Mouse (Mus musculus) CH12.LX (cell line): ENCODE measurements around the gene Hoxb8. TPM values are rescaled to one million over a fixed set of nuclear protein-coding genes. Genes with fewer than 3 reads are reported as not detected.

Experiments
- DNase-seq: peaks from one replicate; pipeline ENCODE4 v3.0.0-alpha.2; 2013; ENCODE audit errors: extremely low read depth
- H3K27ac ChIP-seq: 2 replicates; pipeline ENCODE4 v1.5.1; 2012; ENCODE audit warnings: low read depth, mild to moderate bottlenecking, control low read depth, moderate library complexity; ENCODE audit not compliant: insufficient read depth
- H3K27me3 ChIP-seq: replicated peaks from 2 replicates; pipeline ENCODE3; 2012; ENCODE audit warnings: inconsistent platforms
- H3K36me3 ChIP-seq, 2 experiments: replicated peaks in 1 of 2; 2 replicates each; pipeline versions ENCODE3 to v1.6.1; 2012; ENCODE audit warnings: inconsistent platforms in 1 of 2, low read length in 1 of 2, mild to moderate bottlenecking in 1 of 2, mixed read lengths in 1 of 2, moderate library complexity in 1 of 2; ENCODE audit not compliant: control insufficient read depth in 1 of 2, insufficient read depth in 1 of 2
- H3K4me1 ChIP-seq, 2 experiments: 2 replicates each; pipeline ENCODE4 v1.6.1; 2012; ENCODE audit warnings: inconsistent platforms in 1 of 2, moderate library complexity in 1 of 2; ENCODE audit not compliant: insufficient read depth in 2 of 2, control insufficient read depth in 1 of 2
- H3K4me2 ChIP-seq: 2 replicates; pipeline ENCODE4 v1.6.1; 2012; ENCODE audit warnings: low read depth, mild to moderate bottlenecking, control low read depth; ENCODE audit not compliant: poor library complexity, insufficient read depth, severe bottlenecking
- H3K4me3 ChIP-seq, 3 experiments: fragments of 150-350 bp in 1 of 3; sonication (generic) in 1 of 3; replicated peaks in 1 of 3; 2 replicates each; pipeline versions ENCODE3 to v1.5.1; 2011 to 2012; ENCODE audit warnings: low read depth in 2 of 3, low read length in 2 of 3, mild to moderate bottlenecking in 2 of 3, moderate library complexity in 2 of 3, control low read depth in 1 of 3, improper control_type of control experiment in 1 of 3, inconsistent platforms in 1 of 3, mixed read lengths in 1 of 3; ENCODE audit not compliant: poor library complexity in 1 of 3
- H3K79me2 ChIP-seq: replicated peaks from 2 replicates; pipeline ENCODE4 v1.6.1; 2012; ENCODE audit warnings: mild to moderate bottlenecking, moderate library complexity; ENCODE audit not compliant: control insufficient read depth, poor library complexity, insufficient read depth, severe bottlenecking; ENCODE audit errors: extremely low read depth
- H3K9ac ChIP-seq: 2 replicates; pipeline ENCODE4 v1.6.1; 2012; ENCODE audit warnings: low read depth, mild to moderate bottlenecking, control low read depth, moderate library complexity; ENCODE audit not compliant: insufficient read depth
- H3K9me3 ChIP-seq: replicated peaks from 2 replicates; pipeline ENCODE3; 2012; ENCODE audit warnings: low read length, inconsistent platforms, mixed read lengths
- BHLHE40 ChIP-seq: IDR thresholded peaks from 2 replicates; pipeline ENCODE4 v1.6.1; 2011; ENCODE audit warnings: mild to moderate bottlenecking, low read depth, low read length, improper control_type of control experiment
- CHD1 ChIP-seq: IDR thresholded peaks from 2 replicates; pipeline ENCODE4 v1.6.1; 2012; ENCODE audit warnings: low read depth, low read length, improper control_type of control experiment, inconsistent platforms
- CTCF ChIP-seq, 2 experiments: IDR thresholded peaks in 1 of 2; conservative IDR thresholded peaks in 1 of 2; 2 replicates each; pipeline ENCODE4 v1.5.1; 2011 to 2012; ENCODE audit warnings: low read depth in 2 of 2, low read length in 2 of 2, improper control_type of control experiment in 1 of 2, inconsistent platforms in 1 of 2, mild to moderate bottlenecking in 1 of 2, moderate library complexity in 1 of 2
- E2F4 ChIP-seq: IDR thresholded peaks from 2 replicates; pipeline ENCODE4 v1.6.1; 2011; ENCODE audit warnings: low read depth, low read length, improper control_type of control experiment; ENCODE audit not compliant: insufficient replicate concordance
- ELF1 ChIP-seq: IDR thresholded peaks from 2 replicates; pipeline ENCODE4 v1.6.1; 2014; ENCODE audit warnings: low read depth, mild to moderate bottlenecking, inconsistent platforms, low read length, improper control_type of control experiment
- EP300 ChIP-seq: IDR thresholded peaks from 2 replicates; pipeline ENCODE4 v1.6.1; 2011; ENCODE audit warnings: low read length, improper control_type of control experiment
- GABPA ChIP-seq: IDR thresholded peaks from 2 replicates; pipeline ENCODE4 v1.6.1; 2012; ENCODE audit warnings: low read depth, low read length, improper control_type of control experiment, inconsistent platforms; ENCODE audit not compliant: insufficient replicate concordance
- IRF4 ChIP-seq: IDR thresholded peaks from 2 replicates; pipeline ENCODE4 v1.6.1; 2014; ENCODE audit warnings: low read depth, mild to moderate bottlenecking, inconsistent platforms, low read length, improper control_type of control experiment
- JUN ChIP-seq: IDR thresholded peaks from 2 replicates; pipeline ENCODE4 v1.6.1; 2011; ENCODE audit warnings: low read depth, mild to moderate bottlenecking, low read length, improper control_type of control experiment, moderate library complexity; ENCODE audit not compliant: insufficient read depth
- MAX ChIP-seq: IDR thresholded peaks from 2 replicates; pipeline ENCODE4 v1.6.1; 2011; ENCODE audit warnings: low read length, improper control_type of control experiment
- MAZ ChIP-seq: IDR thresholded peaks from 2 replicates; pipeline ENCODE4 v1.6.1; 2012; ENCODE audit warnings: low read depth, mild to moderate bottlenecking, inconsistent platforms, low read length, improper control_type of control experiment, moderate library complexity
- MXI1 ChIP-seq: IDR thresholded peaks from 2 replicates; pipeline ENCODE4 v1.6.1; 2011; ENCODE audit warnings: mild to moderate bottlenecking, low read depth, low read length, improper control_type of control experiment
- MYC ChIP-seq: IDR thresholded peaks from 2 replicates; pipeline ENCODE4 v1.6.1; 2011; ENCODE audit warnings: low read depth, mild to moderate bottlenecking, improper control_type of control experiment, low read length
- POLR2A ChIP-seq: IDR thresholded peaks from 2 replicates; pipeline ENCODE4 v1.6.1; 2011; ENCODE audit warnings: low read depth, mild to moderate bottlenecking, improper control_type of control experiment, low read length
- TBP ChIP-seq: conservative IDR thresholded peaks from 2 replicates; pipeline ENCODE4 v1.6.1; 2011; ENCODE audit warnings: low read depth, low read length, improper control_type of control experiment
- USF2 ChIP-seq: conservative IDR thresholded peaks from 2 replicates; pipeline ENCODE4 v1.6.1; 2011; ENCODE audit warnings: low read depth, low read length, improper control_type of control experiment
- ZC3H11A ChIP-seq: IDR thresholded peaks from 2 replicates; pipeline ENCODE4 v1.6.1; 2012; ENCODE audit warnings: low read depth, mild to moderate bottlenecking, inconsistent platforms, low read length, improper control_type of control experiment
- ZKSCAN1 ChIP-seq: IDR thresholded peaks from 2 replicates; pipeline ENCODE4 v1.6.1; 2012; ENCODE audit warnings: low read depth, inconsistent platforms, low read length, improper control_type of control experiment, borderline replicate concordance
- ZMIZ1 ChIP-seq: IDR thresholded peaks from 2 replicates; pipeline ENCODE4 v1.6.1; 2012; ENCODE audit warnings: low read depth, mild to moderate bottlenecking, inconsistent platforms, low read length, improper control_type of control experiment
- ZNF384 ChIP-seq: IDR thresholded peaks from 2 replicates; pipeline ENCODE4 v1.6.1; 2012; ENCODE audit warnings: low read depth, low read length, improper control_type of control experiment, inconsistent platforms
- dilution Hi-C: fragments of 300-500 bp; cut with MboI; formaldehyde crosslinking; loops from 2 replicates; pipeline ENCODE4 v1.14.3; 2020; ENCODE audit warnings: low sequenced_read_pairs; ENCODE audit not compliant: extremely low pct_unique_long_range_greater_than_20kb, extremely low pct_ligation_motif_present
- in situ Hi-C: fragments of 300-500 bp; cut with MboI; formaldehyde crosslinking; loops from 3 replicates; pipeline ENCODE4 v1.14.3; 2019; ENCODE audit warnings: low sequenced_read_pairs, low pct_ligation_motif_present, low pct_unique_long_range_greater_than_20kb, mixed read lengths
- polyA plus RNA-seq: library from polyadenylated mRNA; unstranded; fragments of >175 nt; gene quantifications from 2 replicates; pipeline ENCODE4 v1.2.1, GENCODE M21; 2012; ENCODE audit warnings: low read depth; ENCODE audit not compliant: insufficient read length
- total RNA-seq, 2 experiments: library from RNA; depleted of rRNA; stranded (reverse); fragments of 300-350 nt in 1 of 2; fragments of >200 nt in 1 of 2; gene quantifications; 2 replicates each; pipeline ENCODE4 v1.2.3; 2012 to 2014

Gene Hoxb8
- total and polyA plus RNA-seq, 3 experiments = not detected

- Histone ChIP-seq H3K27me3 (peaks cover 65% of the 10 kb centered on the region), H3K4me1 (peaks cover 0 to 5% of the 10 kb centered on the region in 2 experiments; a peak in 2 of 4 replicates), H3K36me3 (no peaks in the 10 kb centered on the region)
- no peak for TF ChIP-seq MYC
- TF ChIP-seq USF2 = no peak
- TF ChIP-seq ZC3H11A = no peak
- TF ChIP-seq ZNF384 = no peak
- TF ChIP-seq E2F4 = no peak
- TF ChIP-seq, all 38 proteins: peak for 0
- Histone ChIP-seq H3K9me3 (peaks cover 33% of the 10 kb centered on the region), H3K27ac (no peak overlapping the region), H3K9ac (no peak overlapping the region), H3K4me3 (no peak overlapping the region), H3K79me2 (no peaks in the 10 kb centered on the region), H3K4me2 (no peak overlapping the region)
- in situ Hi-C loops = loop anchor here (25.0 kb wide), 1 partner anchor 236 kb away; no protein-coding TSS in a partner anchor
- dilution Hi-C loops = no loop called here
- DNase-seq = no peak
These were observed 19.3 kb downstream of the Hoxb8 start for GRCm38 (mm10) chr11:96301064-96301431.

DNA sequence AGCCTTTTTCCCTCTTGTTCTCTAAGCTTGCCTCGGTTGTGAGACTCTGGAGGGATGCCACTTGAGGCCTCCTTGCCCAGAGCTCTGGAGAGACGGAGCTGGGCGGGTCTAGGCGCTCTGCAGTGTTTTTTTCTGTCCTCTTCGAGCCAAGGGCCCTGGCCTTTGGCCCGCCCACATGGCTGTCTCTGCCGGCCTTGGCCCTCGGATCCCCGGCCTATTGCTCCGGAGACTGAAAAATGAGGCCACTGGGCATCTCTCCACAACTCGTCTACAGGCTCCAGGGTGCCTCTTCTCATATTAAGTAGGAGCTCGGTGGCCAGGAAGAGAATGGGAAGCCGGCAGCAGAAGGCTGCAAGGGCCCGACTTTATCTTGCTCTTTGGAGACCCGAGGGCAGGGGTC, 20.1 kb downstream of the Hoxb8 start:
- Histone ChIP-seq H3K4me1 (peaks cover 0 to 5% of the 10 kb centered on the region in 2 experiments; a peak in 1 of 4 replicates), H3K9ac (no peak overlapping the region), H3K9me3 (peaks cover 33% of the 10 kb centered on the region), H3K4me3 (no peak overlapping the region), H3K79me2 (no peaks in the 10 kb centered on the region), H3K27ac (no peak overlapping the region), H3K27me3 (peaks cover 65% of the 10 kb centered on the region), H3K4me2 (no peak overlapping the region), H3K36me3 (no peaks in the 10 kb centered on the region)
- no peak for TF ChIP-seq ZNF384
- TF ChIP-seq EP300 = no peak
- TF ChIP-seq GABPA = no peak
- TF ChIP-seq ZKSCAN1 = no peak
- DNase-seq = no peak
- dilution Hi-C loops (no loop called here), in situ Hi-C loops (loop anchor here (25.0 kb wide), 1 partner anchor 235 kb away; no protein-coding TSS in a partner anchor)

GRCm38 (mm10) chr11:96302381-96303150, 20.9 kb downstream of the Hoxb8 start:
- in situ Hi-C loops (loop anchor here (25.0 kb wide), 1 partner anchor 235 kb away; no protein-coding TSS in a partner anchor), dilution Hi-C loops (no loop called here)
- DNase-seq = no peak
- H3K9ac ChIP-seq = no peak overlapping the region
- no peak overlapping the region for H3K4me2 ChIP-seq
- TF ChIP-seq ZKSCAN1 (no peak), MAX (no peak), TBP (no peak), USF2 (no peak), BHLHE40 (no peak), MXI1 (no peak), ELF1 (no peak), JUN (no peak), GABPA (no peak), E2F4 (no peak), MAZ (no peak), ZMIZ1 (no peak), POLR2A (no peak), IRF4 (no peak), ZC3H11A (no peak), CTCF (conservative IDR thresholded peaks at IDR 0.05 in 1 of 2, IDR thresholded peaks at IDR 0.05 in 1 of 2; ENCODE audit: low read depth in 2 of 2, low read length in 2 of 2) (no peak), EP300 (no peak), ZNF384 (no peak), CHD1 (no peak)
- H3K27me3 ChIP-seq = peaks cover 64% of the 10 kb centered on the region
- H3K79me2 ChIP-seq = no peaks in the 10 kb centered on the region
- H3K36me3 ChIP-seq = no peaks in the 10 kb centered on the region
- peaks cover 33% of the 10 kb centered on the region for H3K9me3 ChIP-seq
- H3K27ac ChIP-seq = no peak overlapping the region
- H3K4me3 ChIP-seq = no peak overlapping the region
- peaks cover 0 to 5% of the 10 kb centered on the region in 2 experiments; a peak in 1 of 4 replicates for H3K4me1 ChIP-seq
